In the genomic region with DNA sequence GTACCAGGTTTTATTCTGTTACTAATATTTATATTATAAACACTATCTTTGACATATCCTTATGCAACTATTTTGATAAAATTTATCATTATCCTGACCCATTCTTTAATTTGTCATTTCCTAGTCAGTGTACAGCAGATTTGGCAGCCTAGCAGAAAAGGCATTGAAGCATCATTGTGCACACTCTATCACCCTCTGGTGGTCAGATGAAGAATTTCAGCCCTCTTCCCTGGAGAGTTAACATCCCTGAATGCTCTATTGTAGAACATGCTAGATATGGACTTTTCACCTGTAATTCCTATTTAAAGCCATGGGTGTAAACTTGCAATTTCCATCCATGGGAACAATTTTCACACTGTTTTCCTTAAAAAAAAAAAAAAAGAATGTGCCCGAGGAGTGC, we compare ENCODE assay signal across 7 mouse cellular contexts.
A peak's percentile ranks its signal among the peaks of the same experiment; 100 is the strongest.
DNase-seq lines count a peak whose midpoint lies in the region; ATAC-seq and TF ChIP-seq lines count a peak whose summit lies in the region.

No protein-coding gene starts in this region.

- no peaks in the 10 kb centered on the region for H3K4me1 ChIP-seq in spleen, adult 2 months (ENCODE audit: control insufficient read depth, insufficient read depth, insufficient read length)
- H3K4me1 ChIP-seq in embryonic facial prominence, embryonic 10.5 days = peaks cover 2% of the 10 kb centered on the region; the same call in 1 of the 2 replicates
- H3K4me1 ChIP-seq in lung, embryonic 14.5 days (ENCODE audit: insufficient read depth) = no peaks in the 10 kb centered on the region

- H3K4me2 ChIP-seq in lung, embryonic 14.5 days = no peak overlapping the region

- no peak overlapping the region for H3K27ac ChIP-seq in spleen, adult 2 months (ENCODE audit: insufficient read depth, low read length)
- H3K27ac ChIP-seq in embryonic facial prominence, embryonic 10.5 days (replicated peaks) = no peak overlapping the region
- no peak overlapping the region for H3K27ac ChIP-seq in lung, embryonic 14.5 days (ENCODE audit: low read depth)

- peak; percentile 13; the same call in 1 of the 2 replicates for TF ChIP-seq CTCF in spleen, adult 2 months (IDR thresholded peaks at IDR 0.05; ENCODE audit: extremely low read depth, insufficient read depth, insufficient read length, insufficient replicate concordance)
- TF ChIP-seq CTCF in lung, embryonic 14.5 days (IDR thresholded peaks at IDR 0.05; ENCODE audit: low read depth) = peak; percentile 93

- H3K36me3 ChIP-seq in spleen, adult 2 months (ENCODE audit: control insufficient read depth, insufficient read depth, low read length) = no peaks in the 10 kb centered on the region
- no peaks in the 10 kb centered on the region for H3K36me3 ChIP-seq in embryonic facial prominence, embryonic 10.5 days (replicated peaks)
- H3K36me3 ChIP-seq in lung, embryonic 14.5 days (ENCODE audit: insufficient read depth) = no peaks in the 10 kb centered on the region

- H3K4me3 ChIP-seq in spleen, adult 2 months (ENCODE audit: extremely low read depth, insufficient read depth, insufficient read length) = no peak overlapping the region
- H3K4me3 ChIP-seq in embryonic facial prominence, embryonic 10.5 days = no peak overlapping the region
- H3K4me3 ChIP-seq in lung, embryonic 14.5 days (ENCODE audit: low read depth, low read length) = no peak overlapping the region

- TF ChIP-seq POLR2A in spleen, adult 2 months (IDR thresholded peaks at IDR 0.05; ENCODE audit: low read depth, low read length) = no peak

- no peak; the same call in 1 of the 2 replicates for ATAC-seq in lung, embryonic 14.5 days (ENCODE audit: insufficient read depth)

- H3K9me3 ChIP-seq in embryonic facial prominence, embryonic 10.5 days = no peaks in the 10 kb centered on the region
- no peaks in the 10 kb centered on the region for H3K9me3 ChIP-seq in lung, embryonic 14.5 days (ENCODE audit: low read depth, low read length)

- H3K27me3 ChIP-seq in spleen, adult 2 months (ENCODE audit: control insufficient read depth, insufficient read depth, low read length) = no peaks in the 10 kb centered on the region
- H3K27me3 ChIP-seq in embryonic facial prominence, embryonic 10.5 days (replicated peaks; ENCODE audit: low read depth, poor library complexity, severe bottlenecking) = no peaks in the 10 kb centered on the region
- H3K27me3 ChIP-seq in lung, embryonic 14.5 days (ENCODE audit: insufficient read depth, low read length) = no peaks in the 10 kb centered on the region

- no peak for DNase-seq in spleen, adult 2 months (ENCODE audit: low read depth in 1 of 2, low spot score in 2 of 2)
- DNase-seq in spleen, postnatal 14 days (ENCODE audit: low spot score in 2 of 2) = no peak
- peak; percentile 77 for DNase-seq in brain, adult 2 months (ENCODE audit: low read depth, low spot score)
- peak; percentile 32 for DNase-seq in embryonic facial prominence, embryonic 10.5 days (ENCODE audit: low spot score)
- peak; percentile 66 for DNase-seq in kidney, adult 9 months
- DNase-seq in lung, embryonic 14.5 days = peak; percentile 88
- peak; percentile 30 to 47 for DNase-seq in right cerebral cortex, postnatal 36 days (ENCODE audit: low spot score in 2 of 2)

- H3K9ac ChIP-seq in lung, embryonic 14.5 days = no peak overlapping the region

- WGBS in spleen, adult 2 months = 83% methylated on average over 1 of the region's 1 CpGs
- 81% methylated on average over 1 of the region's 1 CpGs for WGBS in embryonic facial prominence, embryonic 10.5 days
- WGBS in lung, embryonic 14.5 days = 79% methylated on average over 1 of the region's 1 CpGs

Comparison
In these comparisons a context has a peak if more than half of its experiments do, and no peak if none do; other contexts are left out.
1. DNase-seq: peak in brain, adult 2 months (single experiment), embryonic facial prominence, embryonic 10.5 days (single experiment), kidney, adult 9 months (single experiment), lung, embryonic 14.5 days (single experiment) and right cerebral cortex, postnatal 36 days (2 of 2); none in spleen, adult 2 months (0 of 2) and spleen, postnatal 14 days (0 of 2).